Mouse (Mus musculus): ENCODE measurements at regions not wholly inside any gene's neighbourhood (a gene's known extent, or its start where the extent isn't known, plus 50 kb on each side); places are given as distances from the start of the nearest gene placed in this dataset.
"Not testable (repeated sequence)": the region's sequence is repeated elsewhere in the genome, so short reads cannot be mapped to it uniquely, and the experiment has no call there.

DNA sequence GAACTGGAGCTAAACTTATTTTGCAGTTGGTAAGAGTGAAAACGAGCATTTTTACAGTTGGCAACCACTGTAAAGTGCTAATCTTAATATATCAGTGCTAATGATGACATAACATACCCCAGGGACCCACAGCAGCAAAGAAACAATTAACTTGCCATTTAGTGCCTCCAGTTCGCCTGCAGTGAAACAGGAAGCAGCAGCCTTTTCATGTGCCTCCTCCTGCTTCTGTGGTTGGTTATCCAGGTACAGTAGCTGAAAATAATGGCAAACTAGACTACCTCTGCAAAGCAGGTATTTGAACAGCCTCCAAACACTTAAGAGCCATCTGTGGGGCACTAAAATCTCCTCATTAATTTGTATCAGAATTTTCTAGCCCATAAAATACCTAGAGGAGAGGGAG is 584.8 kb upstream of the Pfkp start:
- H3K4me1 ChIP-seq (replicated peaks; ENCODE audit: low read depth, low read length) = no peaks in the 10 kb centered on the region
- H3K27me3 ChIP-seq (ENCODE audit: insufficient read depth, low read length) = no peaks in the 10 kb centered on the region
- no peaks in the 10 kb centered on the region for H3K9me3 ChIP-seq (ENCODE audit: low read length)
- no peak overlapping the region for H3K4me3 ChIP-seq (replicated peaks; ENCODE audit: low read length)
- no peaks in the 10 kb centered on the region for H3K36me3 ChIP-seq (ENCODE audit: insufficient read depth, low read length)
- TF ChIP-seq NANOG (IDR thresholded peaks at IDR 0.05; ENCODE audit: borderline replicate concordance, low read length) = no peak
- no peak for TF ChIP-seq CTCF (conservative IDR thresholded peaks at IDR 0.05; ENCODE audit: low read length)
- TF ChIP-seq POU5F1 (IDR thresholded peaks at IDR 0.05; ENCODE audit: borderline replicate concordance, low read length) = no peak

DNA sequence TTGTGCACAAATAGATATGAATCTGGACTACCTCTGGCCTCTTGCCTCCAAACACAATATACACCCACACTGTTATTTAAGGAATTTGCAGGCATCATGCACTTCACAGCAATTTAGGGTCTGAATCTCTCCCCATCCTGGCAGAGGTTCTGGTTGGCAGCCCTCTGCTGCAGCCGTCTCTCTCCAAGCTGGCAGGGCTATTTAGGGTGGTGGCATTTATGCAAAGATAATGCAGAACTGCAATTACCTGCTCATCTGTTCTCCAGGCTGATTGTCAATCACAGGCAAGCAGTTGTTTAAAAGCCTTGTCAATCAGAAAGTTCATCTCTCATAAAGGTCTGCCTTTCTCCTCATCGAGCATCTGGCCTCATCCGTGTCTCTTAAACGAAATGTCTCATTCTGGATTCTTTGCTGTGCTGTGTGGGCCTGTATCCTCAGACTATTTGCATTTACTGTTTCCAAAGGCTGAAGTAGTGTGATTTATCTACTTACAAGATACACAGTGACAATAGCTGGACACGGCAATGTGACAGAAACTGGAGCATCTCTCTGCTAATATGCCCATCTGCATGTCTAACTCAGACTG is 558.1 kb upstream of the Pfkp start:
- Histone ChIP-seq H3K9me3 (ENCODE audit: low read length) (no peaks in the 10 kb centered on the region), H3K4me3 (replicated peaks; ENCODE audit: low read length) (no peak overlapping the region), H3K4me1 (replicated peaks; ENCODE audit: low read depth, low read length) (no peaks in the 10 kb centered on the region)

DNA sequence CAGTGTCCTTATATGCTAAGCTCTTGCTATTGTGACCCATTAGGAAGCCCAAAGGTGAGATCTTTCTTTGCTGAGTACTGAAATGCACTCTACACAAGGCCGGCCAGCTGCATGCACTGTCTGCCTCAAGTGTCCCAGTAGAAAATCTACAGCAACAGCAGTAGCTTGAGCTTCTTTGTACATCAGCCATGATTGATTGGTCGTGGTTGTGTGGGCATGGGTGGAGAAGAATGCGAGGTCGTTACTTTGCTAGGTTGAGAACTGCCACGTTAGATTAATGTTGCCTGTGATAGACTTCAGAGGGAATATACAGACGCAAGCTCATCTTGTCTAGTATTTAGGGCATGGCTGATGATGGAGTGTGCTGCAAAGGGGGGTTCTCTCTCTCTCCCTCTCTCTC is 547.4 kb upstream of the Pfkp start:
- H3K27me3 ChIP-seq (ENCODE audit: insufficient read depth, low read length) = no peaks in the 10 kb centered on the region
- no peak overlapping the region for H3K4me3 ChIP-seq (replicated peaks; ENCODE audit: low read length)
- no peaks in the 10 kb centered on the region for H3K4me1 ChIP-seq (replicated peaks; ENCODE audit: low read depth, low read length)
- TF ChIP-seq CTCF (conservative IDR thresholded peaks at IDR 0.05; ENCODE audit: low read length) (no peak), NANOG (IDR thresholded peaks at IDR 0.05; ENCODE audit: borderline replicate concordance, low read length) (no peak), POU5F1 (IDR thresholded peaks at IDR 0.05; ENCODE audit: borderline replicate concordance, low read length) (no peak)
- H3K9me3 ChIP-seq (ENCODE audit: low read length) = no peaks in the 10 kb centered on the region
- H3K36me3 ChIP-seq (ENCODE audit: insufficient read depth, low read length) = no peaks in the 10 kb centered on the region

More for the DNA sequence above, 558.1 kb upstream of the Pfkp start:
- H3K27me3 ChIP-seq (ENCODE audit: insufficient read depth, low read length) = no peaks in the 10 kb centered on the region
- TF ChIP-seq POU5F1 (IDR thresholded peaks at IDR 0.05; ENCODE audit: borderline replicate concordance, low read length) (no peak), NANOG (IDR thresholded peaks at IDR 0.05; ENCODE audit: borderline replicate concordance, low read length) (no peak), CTCF (conservative IDR thresholded peaks at IDR 0.05; ENCODE audit: low read length) (no peak)
- no peaks in the 10 kb centered on the region for H3K36me3 ChIP-seq (ENCODE audit: insufficient read depth, low read length)

DNA sequence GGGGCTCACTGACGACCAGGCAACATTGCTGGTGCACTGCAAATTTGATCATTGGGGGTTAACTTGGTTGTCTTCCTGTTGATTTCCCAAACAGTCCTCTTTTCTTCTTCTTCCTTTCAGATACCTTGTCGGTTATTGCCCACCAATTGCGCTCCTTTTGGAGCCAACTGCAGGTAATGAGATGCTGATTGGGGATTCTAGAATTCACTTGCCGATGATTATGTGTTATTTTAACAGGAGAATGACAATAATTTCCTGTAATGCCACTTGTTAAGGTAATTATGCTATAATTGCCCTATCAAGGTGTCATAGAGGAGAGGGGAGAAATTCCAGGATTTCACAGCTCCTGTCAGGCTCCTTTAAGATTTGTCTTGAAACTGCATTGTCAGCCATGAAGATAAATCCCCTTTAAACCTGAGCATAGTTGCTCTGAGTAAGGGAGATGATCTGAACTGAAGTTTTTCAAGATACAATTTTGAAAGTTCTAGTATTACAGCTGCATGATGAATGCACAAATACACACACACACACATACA is 533.7 kb upstream of the Pfkp start:
- H3K36me3 ChIP-seq (ENCODE audit: insufficient read depth, low read length) = no peaks in the 10 kb centered on the region
- H3K4me3 ChIP-seq (replicated peaks; ENCODE audit: low read length) = no peak overlapping the region
- no peak for TF ChIP-seq NANOG (IDR thresholded peaks at IDR 0.05; ENCODE audit: borderline replicate concordance, low read length)
- no peak for TF ChIP-seq POU5F1 (IDR thresholded peaks at IDR 0.05; ENCODE audit: borderline replicate concordance, low read length)
- TF ChIP-seq CTCF (conservative IDR thresholded peaks at IDR 0.05; ENCODE audit: low read length) = no peak
- no peaks in the 10 kb centered on the region for H3K4me1 ChIP-seq (replicated peaks; ENCODE audit: low read depth, low read length)
- peaks cover 13% of the 10 kb centered on the region for H3K9me3 ChIP-seq (ENCODE audit: low read length)
- H3K27me3 ChIP-seq (ENCODE audit: insufficient read depth, low read length) = no peaks in the 10 kb centered on the region

DNA sequence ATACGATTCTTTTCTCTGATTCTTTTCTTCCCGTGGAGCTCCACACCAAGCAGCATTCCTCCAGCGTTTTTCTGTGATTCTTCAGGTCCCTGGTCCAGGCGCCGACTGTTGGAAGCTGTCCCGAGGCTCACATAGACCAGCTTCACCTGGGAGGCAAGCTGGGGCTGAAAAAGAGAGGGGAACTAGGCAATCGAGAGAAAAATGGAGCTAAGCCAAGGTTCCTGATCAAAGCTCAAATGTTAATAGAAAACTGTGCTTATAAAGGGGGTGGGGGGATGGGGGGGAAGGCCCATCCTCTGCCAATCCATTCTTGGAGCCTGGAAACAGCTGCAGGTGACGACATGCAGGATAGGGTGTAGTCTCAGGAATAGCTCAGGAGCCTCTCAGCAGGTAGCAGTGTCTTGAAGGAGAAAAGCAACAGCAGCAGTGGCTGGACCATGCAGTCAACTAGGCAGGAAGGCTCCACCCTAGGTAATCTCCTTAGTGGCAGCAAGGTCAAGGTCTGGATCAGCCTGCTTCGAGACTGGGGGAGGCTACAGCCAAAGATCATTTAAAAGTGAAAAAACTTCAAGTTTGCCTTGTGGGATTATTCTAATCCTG is 527.1 kb upstream of the Pfkp start:
- Histone ChIP-seq H3K9me3 (ENCODE audit: low read length) (peaks cover 66% of the 10 kb centered on the region), H3K4me1 (replicated peaks; ENCODE audit: low read depth, low read length) (no peaks in the 10 kb centered on the region), H3K27me3 (ENCODE audit: insufficient read depth, low read length) (no peaks in the 10 kb centered on the region), H3K36me3 (ENCODE audit: insufficient read depth, low read length) (0 out of 2 replicates have a peak, but pooled peaks cover 6% of the 10 kb centered on the region), H3K4me3 (replicated peaks; ENCODE audit: low read length) (no peak overlapping the region)
- no peak for TF ChIP-seq NANOG (IDR thresholded peaks at IDR 0.05; ENCODE audit: borderline replicate concordance, low read length)
- no peak for TF ChIP-seq POU5F1 (IDR thresholded peaks at IDR 0.05; ENCODE audit: borderline replicate concordance, low read length)
- no peak for TF ChIP-seq CTCF (conservative IDR thresholded peaks at IDR 0.05; ENCODE audit: low read length)

DNA sequence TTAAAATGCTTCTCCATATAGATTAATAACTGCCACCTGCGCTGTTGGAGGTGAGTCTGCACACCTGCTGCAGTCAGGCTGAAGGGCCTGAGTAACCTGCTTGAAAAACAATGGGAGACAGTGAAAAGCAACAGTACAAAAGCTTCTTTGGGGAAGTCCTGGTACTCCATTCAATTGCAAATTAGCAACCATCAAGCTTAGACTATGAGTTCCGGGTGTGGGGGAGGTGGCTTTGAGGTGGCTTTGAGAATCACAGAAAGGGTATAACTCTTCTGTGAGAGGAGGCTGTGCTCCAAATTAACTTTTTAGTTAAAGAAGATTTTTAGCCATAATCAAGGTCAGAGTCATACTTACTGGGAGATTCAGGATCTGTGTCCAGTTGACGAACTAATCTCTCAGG is 521.5 kb upstream of the Pfkp start:
- H3K9me3 ChIP-seq (ENCODE audit: low read length) = peaks cover 58% of the 10 kb centered on the region
- H3K4me3 ChIP-seq (replicated peaks; ENCODE audit: low read length); H3K4me1 ChIP-seq (replicated peaks; ENCODE audit: low read depth, low read length); H3K36me3 ChIP-seq (ENCODE audit: insufficient read depth, low read length); H3K27me3 ChIP-seq (ENCODE audit: insufficient read depth, low read length): not testable (repeated sequence)
- TF ChIP-seq NANOG (IDR thresholded peaks at IDR 0.05; ENCODE audit: borderline replicate concordance, low read length) = peak; percentile 81; the same call in 1 of the 2 replicates

DNA sequence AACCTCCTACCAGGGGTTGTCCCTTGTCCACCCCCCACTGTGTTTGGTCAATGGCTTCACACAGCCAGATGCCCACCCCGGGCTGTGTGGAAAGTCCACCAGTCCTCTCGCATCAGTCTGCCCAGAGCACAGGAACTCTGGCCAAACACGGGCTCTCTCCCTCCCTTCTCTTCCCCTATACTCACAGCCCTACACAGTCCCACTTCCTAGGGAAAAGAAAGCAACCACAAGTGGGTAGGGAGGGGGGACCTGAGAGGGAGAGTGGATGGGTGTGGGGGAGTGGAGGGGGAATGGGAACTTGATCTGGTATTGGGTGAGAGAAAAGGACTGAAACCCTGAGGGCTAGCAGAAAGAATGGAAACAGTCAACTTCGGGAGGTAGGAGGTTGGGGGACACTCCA is 497.8 kb upstream of the Pfkp start:
- no peaks in the 10 kb centered on the region for H3K36me3 ChIP-seq (ENCODE audit: insufficient read depth, low read length)
- no peaks in the 10 kb centered on the region for H3K9me3 ChIP-seq (ENCODE audit: low read length)
- no peaks in the 10 kb centered on the region for H3K27me3 ChIP-seq (ENCODE audit: insufficient read depth, low read length)
- TF ChIP-seq NANOG (IDR thresholded peaks at IDR 0.05; ENCODE audit: borderline replicate concordance, low read length) (no peak), CTCF (conservative IDR thresholded peaks at IDR 0.05; ENCODE audit: low read length) (no peak), POU5F1 (IDR thresholded peaks at IDR 0.05; ENCODE audit: borderline replicate concordance, low read length) (no peak)
- no peaks in the 10 kb centered on the region for H3K4me1 ChIP-seq (replicated peaks; ENCODE audit: low read depth, low read length)
- H3K4me3 ChIP-seq (replicated peaks; ENCODE audit: low read length) = no peak overlapping the region

DNA sequence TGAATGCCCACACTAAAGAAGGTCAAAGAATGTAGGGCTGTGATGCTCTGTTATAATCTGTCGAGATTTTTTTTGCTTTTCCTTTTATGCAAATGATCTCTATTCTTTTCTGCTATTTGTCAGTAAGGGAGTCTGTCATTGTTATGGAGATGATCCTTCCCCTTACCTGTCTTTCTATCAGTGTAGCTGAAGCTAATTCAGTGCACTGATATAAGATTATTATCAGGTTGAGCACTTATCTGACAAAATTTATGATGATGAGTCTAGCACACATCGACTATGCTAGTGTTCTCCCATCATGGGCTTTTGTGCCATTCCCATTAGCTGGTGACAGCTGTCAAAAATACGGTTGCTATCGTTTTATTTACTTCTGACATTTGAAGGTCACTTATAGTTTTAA is 462.0 kb upstream of the Pfkp start:
- no peak for TF ChIP-seq POU5F1 (IDR thresholded peaks at IDR 0.05; ENCODE audit: borderline replicate concordance, low read length)
- no peak for TF ChIP-seq CTCF (conservative IDR thresholded peaks at IDR 0.05; ENCODE audit: low read length)
- no peak for TF ChIP-seq NANOG (IDR thresholded peaks at IDR 0.05; ENCODE audit: borderline replicate concordance, low read length)
- Histone ChIP-seq H3K36me3 (ENCODE audit: insufficient read depth, low read length) (no peaks in the 10 kb centered on the region), H3K9me3 (ENCODE audit: low read length) (no peaks in the 10 kb centered on the region), H3K27me3 (ENCODE audit: insufficient read depth, low read length) (no peaks in the 10 kb centered on the region), H3K4me3 (replicated peaks; ENCODE audit: low read length) (no peak overlapping the region), H3K4me1 (replicated peaks; ENCODE audit: low read depth, low read length) (no peaks in the 10 kb centered on the region)

DNA sequence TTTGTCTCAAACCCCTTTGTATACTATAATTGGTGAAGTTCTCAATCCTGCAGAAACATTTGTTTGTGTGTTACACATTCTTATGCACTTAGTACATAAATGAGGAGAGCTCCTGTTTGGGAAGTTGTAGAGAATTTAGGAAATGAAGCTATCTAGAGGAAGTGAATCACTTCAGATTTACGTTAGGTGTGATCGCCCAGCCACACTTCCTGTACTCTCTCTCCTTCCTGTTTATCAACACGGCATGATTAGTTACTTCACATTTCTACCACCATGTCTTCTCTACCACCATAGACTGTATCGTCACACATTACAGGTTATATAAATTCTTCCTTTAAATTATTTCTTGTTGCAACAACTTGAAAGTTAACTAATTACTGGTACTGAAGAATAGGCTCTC is 454.7 kb upstream of the Pfkp start:
- H3K4me3 ChIP-seq (replicated peaks; ENCODE audit: low read length) = no peak overlapping the region
- H3K9me3 ChIP-seq (ENCODE audit: low read length) = no peaks in the 10 kb centered on the region
- H3K27me3 ChIP-seq (ENCODE audit: insufficient read depth, low read length) = no peaks in the 10 kb centered on the region
- no peaks in the 10 kb centered on the region for H3K4me1 ChIP-seq (replicated peaks; ENCODE audit: low read depth, low read length)
- TF ChIP-seq POU5F1 (IDR thresholded peaks at IDR 0.05; ENCODE audit: borderline replicate concordance, low read length) (no peak), NANOG (IDR thresholded peaks at IDR 0.05; ENCODE audit: borderline replicate concordance, low read length) (no peak), CTCF (conservative IDR thresholded peaks at IDR 0.05; ENCODE audit: low read length) (no peak)
- H3K36me3 ChIP-seq (ENCODE audit: insufficient read depth, low read length) = no peaks in the 10 kb centered on the region
